Mouse (Mus musculus) intestine, embryonic 15.5 days (tissue): ENCODE measurements around the gene Actr1a. TPM values are rescaled to one million over a fixed set of nuclear protein-coding genes. Genes with fewer than 3 reads are reported as not detected.

Experiments
- ATAC-seq: fragments of 200-750 bp; cut with Nextera tagmentation; 2 replicates; pipeline ENCODE4 v1.8.0; 2017; ENCODE audit warnings: moderate TSS enrichment, moderate library complexity
- H3K27ac ChIP-seq: fragments of 300-500 bp; sonication (generic); 2 replicates; pipeline ENCODE4 v1.5.1; 2015; ENCODE audit warnings: mild to moderate bottlenecking, inconsistent platforms
- H3K27me3 ChIP-seq: fragments of 300-500 bp; sonication (generic); replicated peaks from 2 replicates; pipeline ENCODE4 v1.6.1; 2015; ENCODE audit warnings: inconsistent platforms
- H3K36me3 ChIP-seq: fragments of 300-500 bp; sonication (generic); 2 replicates; pipeline ENCODE4 v1.6.1; 2015; ENCODE audit warnings: inconsistent platforms
- H3K4me1 ChIP-seq: fragments of 300-500 bp; sonication (generic); replicated peaks from 2 replicates; pipeline ENCODE4 v1.6.1; 2015; ENCODE audit warnings: inconsistent platforms
- H3K4me2 ChIP-seq: fragments of 300-500 bp; sonication (generic); replicated peaks from 2 replicates; pipeline ENCODE4 v1.6.1; 2015; ENCODE audit warnings: mild to moderate bottlenecking, inconsistent platforms
- H3K4me3 ChIP-seq: fragments of 300-500 bp; sonication (generic); replicated peaks from 2 replicates; pipeline ENCODE4 v1.5.1; 2015; ENCODE audit warnings: inconsistent platforms
- H3K9ac ChIP-seq: fragments of 300-500 bp; sonication (generic); 2 replicates; pipeline ENCODE4 v1.6.1; 2015; ENCODE audit warnings: inconsistent platforms
- H3K9me3 ChIP-seq: fragments of 300-500 bp; sonication (generic); 2 replicates; pipeline ENCODE4 v1.6.1; 2016; ENCODE audit warnings: inconsistent platforms
- WGBS: fragments of 180-500 bp; shearing (Covaris S2); methylation state at CpG from one replicate; pipeline ENCODE4 v1.1.7; 2015; 5-methylcytosine and 5-hydroxymethylcytosine counted together
- polyA plus RNA-seq: library from polyadenylated mRNA; unstranded; fragments of >200 nt; fragmentation: Nextera tagmentation; extraction: Ambion mirVana; gene quantifications from 2 replicates; pipeline ENCODE4 v1.2.1, GENCODE M21; 2015

Gene Actr1a
- polyA plus RNA-seq, 1 experiment from 2014 or later, result 114 TPM

- H3K9ac ChIP-seq, result no peak overlapping the region
- H3K9me3 ChIP-seq, result no peaks in the 10 kb centered on the region
- H3K4me3 ChIP-seq, result no peak overlapping the region
- ATAC-seq, result no peak
- H3K27me3 ChIP-seq, result no peaks in the 10 kb centered on the region
- WGBS, result 59% methylated on average over 4 of the region's 4 CpGs
- H3K4me2 ChIP-seq, result no peak overlapping the region
- peaks cover 7% of the 10 kb centered on the region; the same call in 1 of the 2 replicates for H3K4me1 ChIP-seq
- no peaks in the 10 kb centered on the region for H3K36me3 ChIP-seq
- H3K27ac ChIP-seq, result no peak overlapping the region
Measured at GRCm38 (mm10) chr19:46418051-46418450, 22.5 kb upstream of the Actr1a start.

GRCm38 (mm10) chr19:46416276-46416675, 20.7 kb upstream of the Actr1a start:
- 78% methylated on average over 9 of the region's 9 CpGs for WGBS
- 0 out of 2 replicates have a peak, but pooled peaks cover 3% of the 10 kb centered on the region for H3K4me1 ChIP-seq
- no peak overlapping the region for H3K4me2 ChIP-seq
- no peak for ATAC-seq
- H3K27ac ChIP-seq, result no peak overlapping the region
- no peaks in the 10 kb centered on the region for H3K36me3 ChIP-seq
- no peak overlapping the region for H3K4me3 ChIP-seq
- no peaks in the 10 kb centered on the region for H3K9me3 ChIP-seq
- H3K27me3 ChIP-seq, result no peaks in the 10 kb centered on the region
- no peak overlapping the region for H3K9ac ChIP-seq

- Histone ChIP-seq H3K4me1 (0 out of 2 replicates have a peak, but pooled peaks cover 5% of the 10 kb centered on the region), H3K27ac (no peak overlapping the region), H3K4me2 (no peak overlapping the region), H3K36me3 (no peaks in the 10 kb centered on the region), H3K27me3 (no peaks in the 10 kb centered on the region), H3K4me3 (no peak overlapping the region), H3K9ac (no peak overlapping the region), H3K9me3 (no peaks in the 10 kb centered on the region)
- ATAC-seq, result no peak
- WGBS, result 94% methylated on average over 8 of the region's 8 CpGs
Measured at GRCm38 (mm10) chr19:46414486-46414885, 18.9 kb upstream of the Actr1a start.

- Histone ChIP-seq H3K4me2 (no peak overlapping the region), H3K36me3 (no peaks in the 10 kb centered on the region), H3K9me3 (no peaks in the 10 kb centered on the region), H3K27me3 (no peaks in the 10 kb centered on the region), H3K4me1 (0 out of 2 replicates have a peak, but pooled peaks cover 9% of the 10 kb centered on the region), H3K27ac (no peak overlapping the region), H3K9ac (no peak overlapping the region), H3K4me3 (no peak overlapping the region)
- ATAC-seq, result no peak
- WGBS, result 88% methylated on average over 2 of the region's 2 CpGs
Measured at GRCm38 (mm10) chr19:46413969-46414368, 18.4 kb upstream of the Actr1a start.

- Histone ChIP-seq H3K9me3 (no peaks in the 10 kb centered on the region), H3K27me3 (no peaks in the 10 kb centered on the region), H3K27ac (no peak overlapping the region), H3K36me3 (no peaks in the 10 kb centered on the region), H3K9ac (no peak overlapping the region), H3K4me1 (0 out of 2 replicates have a peak, but pooled peaks cover 9% of the 10 kb centered on the region), H3K4me2 (no peak overlapping the region), H3K4me3 (no peak overlapping the region)
- WGBS, result 80% methylated on average over 12 of the region's 12 CpGs
- no peak for ATAC-seq
Measured at GRCm38 (mm10) chr19:46412056-46412805, 16.7 kb upstream of the Actr1a start.

GRCm38 (mm10) chr19:46409506-46409905, 14.0 kb upstream of the Actr1a start:
- H3K27me3 ChIP-seq, result no peaks in the 10 kb centered on the region
- WGBS, result 45% methylated on average over 3 of the region's 3 CpGs
- 0 out of 2 replicates have a peak, but pooled peaks have one; percentile 31 for ATAC-seq
- H3K4me2 ChIP-seq, result no peak overlapping the region
- H3K9me3 ChIP-seq, result no peaks in the 10 kb centered on the region
- H3K4me3 ChIP-seq, result no peak overlapping the region
- H3K9ac ChIP-seq, result no peak overlapping the region
- no peak overlapping the region for H3K27ac ChIP-seq
- H3K36me3 ChIP-seq, result 0 out of 2 replicates have a peak, but pooled peaks cover 1% of the 10 kb centered on the region
- H3K4me1 ChIP-seq, result 0 out of 2 replicates have a peak, but pooled peaks cover 7% of the 10 kb centered on the region

- Histone ChIP-seq H3K4me3 (no peak overlapping the region), H3K27me3 (no peaks in the 10 kb centered on the region), H3K9ac (no peak overlapping the region), H3K36me3 (peaks cover 3% of the 10 kb centered on the region; the same call in 1 of the 2 replicates), H3K4me1 (0 out of 2 replicates have a peak, but pooled peaks cover 7% of the 10 kb centered on the region), H3K27ac (no peak overlapping the region), H3K4me2 (no peak overlapping the region), H3K9me3 (no peaks in the 10 kb centered on the region)
- no peak for ATAC-seq
- WGBS, result 63% methylated on average over 8 of the region's 8 CpGs
Measured at GRCm38 (mm10) chr19:46406592-46407386, 11.2 kb upstream of the Actr1a start.

- no peak overlapping the region for H3K27ac ChIP-seq
- H3K36me3 ChIP-seq, result peaks cover 5% of the 10 kb centered on the region; the same call in 1 of the 2 replicates
- H3K9ac ChIP-seq, result no peak overlapping the region
- no peak overlapping the region for H3K4me2 ChIP-seq
- H3K4me3 ChIP-seq, result no peak overlapping the region
- peaks cover 5% of the 10 kb centered on the region for H3K4me1 ChIP-seq
- H3K27me3 ChIP-seq, result no peaks in the 10 kb centered on the region
- H3K9me3 ChIP-seq, result no peaks in the 10 kb centered on the region
- no peak for ATAC-seq
- WGBS, result 86% methylated on average over 1 of the region's 1 CpGs
Measured at GRCm38 (mm10) chr19:46404030-46404429, 8.5 kb upstream of the Actr1a start.

GRCm38 (mm10) chr19:46400558-46400957, 5.0 kb upstream of the Actr1a start:
- no peak overlapping the region for H3K4me2 ChIP-seq
- no peak overlapping the region for H3K4me3 ChIP-seq
- ATAC-seq, result no peak
- peaks cover 16% of the 10 kb centered on the region for H3K4me1 ChIP-seq
- H3K36me3 ChIP-seq, result peaks cover 5% of the 10 kb centered on the region; the same call in 1 of the 2 replicates
- 74% methylated on average over 7 of the region's 7 CpGs for WGBS
- no peaks in the 10 kb centered on the region for H3K27me3 ChIP-seq
- no peak overlapping the region for H3K9ac ChIP-seq
- H3K27ac ChIP-seq, result no peak overlapping the region
- no peaks in the 10 kb centered on the region for H3K9me3 ChIP-seq

GRCm38 (mm10) chr19:46399886-46400285, 4.3 kb upstream of the Actr1a start:
- Histone ChIP-seq H3K9ac (no peak overlapping the region), H3K9me3 (no peaks in the 10 kb centered on the region), H3K4me3 (no peak overlapping the region), H3K27ac (no peak overlapping the region), H3K4me2 (no peak overlapping the region), H3K4me1 (peaks cover 16% of the 10 kb centered on the region), H3K27me3 (no peaks in the 10 kb centered on the region), H3K36me3 (peaks cover 5% of the 10 kb centered on the region; the same call in 1 of the 2 replicates)
- 75% methylated on average over 7 of the region's 7 CpGs for WGBS
- ATAC-seq, result no peak

- no peak overlapping the region for H3K4me3 ChIP-seq
- WGBS, result 85% methylated on average over 6 of the region's 6 CpGs
- H3K36me3 ChIP-seq, result peaks cover 3% of the 10 kb centered on the region; the same call in 1 of the 2 replicates
- H3K4me2 ChIP-seq, result no peak overlapping the region
- no peak for ATAC-seq
- no peaks in the 10 kb centered on the region for H3K27me3 ChIP-seq
- no peak overlapping the region for H3K9ac ChIP-seq
- H3K9me3 ChIP-seq, result no peaks in the 10 kb centered on the region
- H3K27ac ChIP-seq, result no peak overlapping the region
- peaks cover 19% of the 10 kb centered on the region for H3K4me1 ChIP-seq
Measured at GRCm38 (mm10) chr19:46399372-46399771, 3.8 kb upstream of the Actr1a start.

GRCm38 (mm10) chr19:46398401-46398800, 2.9 kb upstream of the Actr1a start:
- H3K4me3 ChIP-seq, result peak overlapping the region; percentile 96; the same call in 1 of the 2 replicates
- no peaks in the 10 kb centered on the region for H3K27me3 ChIP-seq
- 0 out of 2 replicates have a peak, but pooled peaks cover 3% of the 10 kb centered on the region for H3K36me3 ChIP-seq
- peak overlapping the region; percentile 86 for H3K4me2 ChIP-seq
- ATAC-seq, result no peak
- H3K9me3 ChIP-seq, result no peaks in the 10 kb centered on the region
- 40% methylated on average over 3 of the region's 3 CpGs for WGBS
- H3K9ac ChIP-seq, result peak overlapping the region; percentile 4; the same call in 1 of the 2 replicates
- H3K4me1 ChIP-seq, result peaks cover 26% of the 10 kb centered on the region
- H3K27ac ChIP-seq, result no peak overlapping the region
